Mouse (Mus musculus): ENCODE results near the gene Kit.

DNA sequence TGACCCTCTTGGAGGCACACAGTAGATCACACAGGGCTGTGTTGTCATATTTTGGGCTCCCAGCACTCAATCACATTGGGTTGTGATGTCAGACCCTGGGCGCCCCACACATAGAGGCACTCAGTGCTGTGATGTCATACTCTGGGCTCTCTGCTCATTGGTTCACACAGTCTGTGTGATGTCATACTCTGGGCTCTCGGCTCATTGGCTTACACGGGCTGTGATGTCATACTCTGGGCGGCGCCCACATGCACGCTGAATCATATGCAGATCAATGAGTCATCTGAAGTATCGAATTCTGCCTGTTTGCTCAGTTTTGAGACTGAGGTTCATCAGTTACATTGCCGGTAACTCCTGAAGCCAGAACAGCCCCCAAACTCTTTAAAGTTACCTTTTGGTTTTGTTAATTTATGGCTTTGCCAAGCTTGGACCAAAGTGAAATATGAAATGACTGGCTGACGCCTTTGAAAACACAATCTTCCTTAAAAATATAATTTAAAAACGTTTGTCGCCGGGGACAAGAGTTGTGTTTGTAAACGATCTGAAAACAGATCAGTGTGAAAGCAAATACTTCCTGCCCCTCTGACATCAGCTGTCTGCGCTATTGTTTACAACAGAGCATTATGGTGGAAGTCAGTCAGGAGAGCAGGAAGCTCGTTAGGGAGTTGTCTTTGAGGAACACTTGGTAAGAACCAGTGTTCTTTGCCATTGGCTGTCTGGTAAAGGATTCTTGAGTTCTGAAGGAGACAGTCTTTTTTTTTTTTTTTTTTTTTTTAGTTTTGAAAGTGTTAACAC, 15.0 kb downstream of the Kit start:
- TF ChIP-seq ZNF384 (IDR thresholded peaks at IDR 0.05; ENCODE audit: low read depth, low read length) (no peak), MAFK (IDR thresholded peaks at IDR 0.05; ENCODE audit: insufficient read depth, low read depth, low read length) (no peak), ZC3H11A (IDR thresholded peaks at IDR 0.05; ENCODE audit: borderline replicate concordance, low read depth, low read length) (no peak), HCFC1 (IDR thresholded peaks at IDR 0.05; ENCODE audit: borderline replicate concordance, insufficient read depth, low read length) (no peak)
